Mouse (Mus musculus) midbrain, postnatal 0 days (tissue): ENCODE data around the gene Nsa2. TPM values are rescaled to one million over a fixed set of nuclear protein-coding genes. Genes with fewer than 3 reads are reported as not detected.
A peak's percentile ranks its signal among the peaks of the same experiment; 100 is the strongest.

Source experiments
- ATAC-seq: fragments of 200-750 bp; cut with Nextera tagmentation; 2 replicates; pipeline ENCODE4 v1.8.0; 2017; ENCODE audit warnings: moderate number of reproducible peaks, mild to moderate bottlenecking, moderate TSS enrichment, moderate library complexity; ENCODE audit not compliant: low FRiP score
- DNase-seq: peaks from one replicate; pipeline ENCODE4 v3.0.0-alpha.2; 2015; ENCODE audit warnings: low spot score
- H3K27ac ChIP-seq: fragments of 300-500 bp; sonication (generic); 2 replicates; pipeline ENCODE4 v1.5.1; 2014; ENCODE audit warnings: low read depth, mild to moderate bottlenecking, low read length, mixed read lengths
- H3K27me3 ChIP-seq: fragments of 300-500 bp; sonication (generic); 2 replicates; pipeline ENCODE4 v1.6.1; 2014; ENCODE audit warnings: low read length, control low read depth, mixed read lengths; ENCODE audit not compliant: insufficient read depth
- H3K36me3 ChIP-seq: fragments of 300-500 bp; sonication (generic); 2 replicates; pipeline ENCODE4 v1.6.1; 2014; ENCODE audit warnings: low read length, control low read depth, mixed read lengths; ENCODE audit not compliant: insufficient read depth
- H3K4me1 ChIP-seq: fragments of 300-500 bp; sonication (generic); 2 replicates; pipeline ENCODE4 v1.6.1; 2014; ENCODE audit warnings: mild to moderate bottlenecking, control low read depth, antibody characterized with exemption, low read length, mixed read lengths; ENCODE audit not compliant: insufficient read depth
- H3K4me2 ChIP-seq: fragments of 300-500 bp; sonication (generic); 2 replicates; pipeline ENCODE4 v1.6.1; 2014; ENCODE audit warnings: low read depth, mild to moderate bottlenecking, low read length, mixed read lengths; ENCODE audit not compliant: poor library complexity, severe bottlenecking
- H3K4me3 ChIP-seq: fragments of 300-500 bp; sonication (generic); 2 replicates; pipeline ENCODE4 v1.5.1; 2014; ENCODE audit warnings: low read depth, mild to moderate bottlenecking, low read length, moderate library complexity
- H3K9ac ChIP-seq: fragments of 300-500 bp; sonication (generic); replicated peaks from 2 replicates; pipeline ENCODE4 v1.6.1; 2014; ENCODE audit warnings: mild to moderate bottlenecking, low read length, moderate library complexity, mixed read lengths; ENCODE audit not compliant: poor library complexity, severe bottlenecking
- H3K9me3 ChIP-seq: fragments of 300-500 bp; sonication (generic); 2 replicates; pipeline ENCODE4 v1.6.1; 2016; ENCODE audit warnings: low read length, control low read depth
- CTCF ChIP-seq: IDR thresholded peaks from 2 replicates; pipeline ENCODE4 v1.5.1; 2016; ENCODE audit warnings: antibody characterized with exemption, mild to moderate bottlenecking
- WGBS: fragments of 180-500 bp; shearing (Covaris S2); extraction: QIAGEN DNeasy Blood & Tissue Kit; methylation state at CpG from one replicate; pipeline ENCODE4 v1.1.7; 2014; 5-methylcytosine and 5-hydroxymethylcytosine counted together
- polyA plus RNA-seq: library from polyadenylated mRNA; unstranded; fragments of >200 nt; fragmentation: Nextera tagmentation; extraction: Ambion mirVana; gene quantifications from 2 replicates; pipeline ENCODE4 v1.2.1, GENCODE M21; 2015
- total RNA-seq: library from RNA; depleted of rRNA; stranded (reverse); fragments of >200 nt; gene quantifications from 2 replicates; pipeline ENCODE4 v1.2.3, GENCODE M21; 2014; rRNA removed

Nsa2 gene
- total RNA-seq (24.1 and 32.0 TPM in 2 replicates), polyA plus RNA-seq (35.6 and 40.2 TPM in 2 replicates)

GRCm38 (mm10) chr13:97137466-97138400 is at the start of gene Nsa2, which contains the start of gene Gfm2:
Gene Nsa2 (minus strand): TSS chr13:97137937.
Gene Gfm2 (plus strand): TSS chr13:97137937.
- under 1% methylated on average over 57 of the region's 57 CpGs for WGBS
- Histone ChIP-seq H3K4me3 (peak within 1 kb of the TSS; percentile 61), H3K9ac (peak within 1 kb of the TSS; percentile 64), H3K4me1 (no peaks in the 10 kb centered on the region), H3K9me3 (no peaks in the 10 kb centered on the region), H3K27me3 (no peaks in the 10 kb centered on the region), H3K4me2 (peak within 1 kb of the TSS; percentile 51), H3K27ac (peak within 1 kb of the TSS; percentile 79), H3K36me3 (peaks cover 7% of the 10 kb centered on the region; the same call in 1 of the 2 replicates)
- TF ChIP-seq CTCF: no peak
- ATAC-seq: peak; percentile 99
- peak; percentile 98 for DNase-seq

GRCm38 (mm10) chr13:97186346-97186745 is 48.6 kb upstream of the Nsa2 start:
- H3K4me2 ChIP-seq: no peak overlapping the region
- H3K36me3 ChIP-seq: peaks cover 10% of the 10 kb centered on the region; the same call in 1 of the 2 replicates
- H3K4me1 ChIP-seq: no peaks in the 10 kb centered on the region
- H3K4me3 ChIP-seq: no peak overlapping the region
- WGBS: 89% methylated on average over 4 of the region's 4 CpGs
- no peak overlapping the region for H3K9ac ChIP-seq
- DNase-seq (no peak), ATAC-seq (no peak)
- no peak for TF ChIP-seq CTCF
- H3K9me3 ChIP-seq: no peaks in the 10 kb centered on the region
- no peaks in the 10 kb centered on the region for H3K27me3 ChIP-seq
- no peak overlapping the region for H3K27ac ChIP-seq

- H3K4me2 ChIP-seq: no peak overlapping the region
- 68% methylated on average over 5 of the region's 5 CpGs for WGBS
These were observed 46.9 kb upstream of the Nsa2 start for GRCm38 (mm10) chr13:97184656-97185055.

DNA sequence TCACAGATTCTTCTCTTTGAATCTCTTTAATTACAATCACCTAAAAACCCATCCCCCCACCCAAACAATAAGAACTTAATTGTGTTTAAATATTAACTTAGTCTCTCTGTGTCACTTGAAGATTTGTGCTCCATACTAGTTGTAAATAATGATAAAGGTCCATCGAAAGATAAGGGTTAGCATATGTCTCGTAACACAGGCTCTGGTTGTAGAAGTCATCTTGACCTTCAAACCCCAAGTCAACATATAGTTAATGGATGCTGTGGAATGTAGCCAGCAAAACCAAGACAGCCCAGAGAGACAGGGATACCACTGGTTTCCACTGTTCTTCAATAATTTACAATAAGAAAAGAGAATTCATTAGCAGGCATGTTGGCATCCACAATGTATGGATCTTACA is 46.4 kb upstream of the Nsa2 start:
- ATAC-seq (no peak), DNase-seq (no peak)
- 95% methylated on average over 2 of the region's 2 CpGs for WGBS

More at GRCm38 (mm10) chr13:97184656-97185055, 46.9 kb upstream of the Nsa2 start:
- Histone ChIP-seq H3K27ac (no peak overlapping the region), H3K4me3 (no peak overlapping the region), H3K9me3 (no peaks in the 10 kb centered on the region), H3K27me3 (no peaks in the 10 kb centered on the region), H3K36me3 (peaks cover 10% of the 10 kb centered on the region; the same call in 1 of the 2 replicates), H3K9ac (no peak overlapping the region), H3K4me1 (no peaks in the 10 kb centered on the region)
- ATAC-seq: no peak
- no peak for TF ChIP-seq CTCF
- no peak for DNase-seq

GRCm38 (mm10) chr13:97182821-97183220 is 45.1 kb upstream of the Nsa2 start:
- no peak for TF ChIP-seq CTCF
- DNase-seq (no peak), ATAC-seq (no peak)
- Histone ChIP-seq H3K27ac (no peak overlapping the region), H3K9ac (no peak overlapping the region), H3K4me1 (no peaks in the 10 kb centered on the region), H3K4me3 (no peak overlapping the region), H3K4me2 (no peak overlapping the region), H3K36me3 (peaks cover 17% of the 10 kb centered on the region), H3K9me3 (no peaks in the 10 kb centered on the region), H3K27me3 (no peaks in the 10 kb centered on the region)
- 67% methylated on average over 4 of the region's 4 CpGs for WGBS

More for the DNA sequence above, 46.4 kb upstream of the Nsa2 start:
- Histone ChIP-seq H3K4me2 (no peak overlapping the region), H3K27me3 (no peaks in the 10 kb centered on the region), H3K4me1 (no peaks in the 10 kb centered on the region), H3K9me3 (no peaks in the 10 kb centered on the region), H3K9ac (no peak overlapping the region), H3K27ac (no peak overlapping the region), H3K4me3 (no peak overlapping the region), H3K36me3 (peaks cover 10% of the 10 kb centered on the region; the same call in 1 of the 2 replicates)
- no peak for TF ChIP-seq CTCF
